Mouse (Mus musculus): ENCODE data around the gene Med15.
"Not testable (repeated sequence)": the region's sequence is repeated elsewhere in the genome, so short reads cannot be mapped to it uniquely, and the experiment has no call there.

Gene Med15

DNA sequence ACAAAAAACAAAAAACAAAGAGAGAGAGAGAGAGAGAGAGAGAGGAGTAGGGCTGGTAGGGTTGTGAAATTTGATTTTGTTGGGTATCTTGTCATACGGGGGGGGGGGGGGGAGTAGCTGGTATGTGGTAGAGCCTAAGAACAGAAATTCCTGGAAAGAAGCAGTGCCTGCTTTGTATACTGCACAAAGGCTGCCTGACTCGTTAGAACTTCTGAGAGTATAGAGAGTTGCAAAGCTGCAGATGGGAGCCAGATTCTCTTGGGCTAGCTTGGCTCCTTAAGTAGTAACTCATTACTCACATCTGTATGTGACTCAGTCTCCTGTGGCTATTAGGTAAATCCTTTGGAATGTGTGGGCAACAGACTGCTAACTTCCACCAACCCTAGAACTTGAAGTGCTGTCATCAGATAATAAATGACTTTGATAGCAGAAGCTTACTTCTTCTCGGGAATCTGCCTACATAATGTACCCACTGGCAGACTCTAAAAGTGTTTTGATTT, at the start of gene Med15:
TSS of gene Med15 (minus strand) at position 51 of the 500 bp plus-strand sequence.
- no peak for DNase-seq

GRCm38 (mm10) chr16:17779692-17780091, 47.0 kb upstream of the Med15 start:
- DNase-seq: no peak

- no peak for DNase-seq
Measured at GRCm38 (mm10) chr16:17778223-17778622, 45.5 kb upstream of the Med15 start.

- peak; percentile 54 for DNase-seq
Measured at GRCm38 (mm10) chr16:17776828-17777227, 44.1 kb upstream of the Med15 start.

DNA sequence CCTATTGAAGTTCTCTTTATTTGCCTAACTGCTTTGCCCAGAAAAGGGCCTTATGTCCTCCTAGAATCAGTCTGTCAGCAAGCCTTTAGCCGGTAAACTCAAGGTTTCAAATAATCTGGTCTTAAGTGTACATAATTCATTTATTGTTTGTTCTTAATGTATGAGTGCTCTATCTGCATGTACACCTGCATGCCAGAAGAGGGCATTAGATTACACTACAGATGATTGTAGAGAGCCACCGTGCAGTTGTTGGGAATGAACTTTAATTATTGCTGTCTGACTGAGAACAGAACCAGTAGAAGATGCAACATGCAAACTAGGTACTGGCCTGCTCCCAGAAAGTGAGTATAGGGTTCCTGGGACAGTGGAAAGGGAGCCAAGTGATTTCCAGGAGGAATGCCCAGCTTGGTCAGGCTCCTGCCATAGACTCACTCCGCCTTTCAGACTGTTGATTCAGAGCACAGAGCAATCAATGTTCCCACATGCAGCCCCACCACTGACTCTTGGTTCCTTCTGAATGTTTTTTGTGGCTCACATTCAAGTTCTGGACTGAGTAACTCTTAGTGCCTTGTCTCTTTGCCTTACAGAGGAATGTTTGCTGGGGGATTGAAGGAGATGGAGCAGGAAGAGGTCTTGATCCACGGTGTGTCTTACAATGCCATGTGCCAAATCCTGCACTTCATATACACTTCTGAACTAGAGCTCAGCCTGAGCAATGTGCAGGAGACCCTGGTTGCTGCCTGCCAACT, 38.6 kb upstream of the Med15 start:
- no peak for DNase-seq

GRCm38 (mm10) chr16:17768834-17769233, 36.1 kb upstream of the Med15 start:
- DNase-seq: no peak

- no peak for DNase-seq
Measured at GRCm38 (mm10) chr16:17764108-17764511, 31.4 kb upstream of the Med15 start.

- DNase-seq: no peak
Measured at GRCm38 (mm10) chr16:17761074-17761473, 28.4 kb upstream of the Med15 start.

GRCm38 (mm10) chr16:17760657-17761056, 28.0 kb upstream of the Med15 start:
- DNase-seq: peak; percentile 51

GRCm38 (mm10) chr16:17759813-17760321, 27.2 kb upstream of the Med15 start:
- peak; percentile 62 for DNase-seq

DNA sequence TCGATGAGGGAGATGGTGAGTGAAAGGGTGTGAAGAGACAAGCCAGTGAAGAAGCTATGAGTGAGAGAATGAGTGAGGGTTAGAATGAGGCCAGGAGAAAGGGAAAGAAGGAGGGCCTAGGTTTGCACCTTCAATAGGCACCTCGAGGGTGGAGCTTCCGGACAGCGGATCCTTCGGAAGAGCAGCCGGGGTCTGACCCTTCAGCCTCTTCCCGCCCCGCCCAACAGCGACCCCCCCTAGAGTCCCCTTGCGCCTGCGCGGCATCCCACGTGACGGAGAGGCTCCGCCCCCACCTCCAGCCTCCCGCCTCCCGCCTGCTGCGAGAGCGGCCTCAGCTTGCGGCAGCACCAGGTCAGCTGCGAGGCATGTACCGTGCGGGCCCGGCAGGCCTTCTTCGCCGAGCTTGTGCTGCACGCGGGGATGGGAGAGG, 26.7 kb upstream of the Med15 start, which contains the start of gene Klhl22:
TSS of gene Klhl22 (plus strand) at position 275 of the 430 bp plus-strand sequence.
- peak; percentile 95 for DNase-seq

DNA sequence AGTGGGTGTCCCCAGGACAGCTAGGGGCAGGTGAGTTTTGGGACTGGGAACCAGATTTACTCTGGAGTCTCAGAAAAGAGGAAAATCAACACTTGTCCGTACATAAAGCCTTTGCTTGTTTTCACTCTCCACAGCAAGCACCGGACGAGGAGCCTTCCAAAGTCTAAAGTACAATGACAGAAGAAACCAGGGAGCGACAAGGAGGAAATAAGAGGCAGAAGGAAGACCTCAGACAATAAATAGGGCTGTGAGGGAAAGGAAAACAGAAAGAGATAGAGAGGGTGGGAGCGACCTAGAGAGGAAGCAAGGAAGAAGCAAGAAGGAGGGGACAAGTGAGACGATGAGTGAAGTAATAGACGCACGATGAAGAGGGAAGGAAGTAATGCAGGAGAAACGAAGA, 26.2 kb upstream of the Med15 start:
- DNase-seq: no peak

- DNase-seq: no peak
Measured at GRCm38 (mm10) chr16:17757756-17758155, 25.1 kb upstream of the Med15 start.

GRCm38 (mm10) chr16:17753686-17754085, 21.0 kb upstream of the Med15 start:
- DNase-seq: no peak

- DNase-seq: no peak
Measured at GRCm38 (mm10) chr16:17753001-17753400, 20.3 kb upstream of the Med15 start.

- no peak for DNase-seq
Measured at GRCm38 (mm10) chr16:17745067-17745466, 12.4 kb upstream of the Med15 start.

DNA sequence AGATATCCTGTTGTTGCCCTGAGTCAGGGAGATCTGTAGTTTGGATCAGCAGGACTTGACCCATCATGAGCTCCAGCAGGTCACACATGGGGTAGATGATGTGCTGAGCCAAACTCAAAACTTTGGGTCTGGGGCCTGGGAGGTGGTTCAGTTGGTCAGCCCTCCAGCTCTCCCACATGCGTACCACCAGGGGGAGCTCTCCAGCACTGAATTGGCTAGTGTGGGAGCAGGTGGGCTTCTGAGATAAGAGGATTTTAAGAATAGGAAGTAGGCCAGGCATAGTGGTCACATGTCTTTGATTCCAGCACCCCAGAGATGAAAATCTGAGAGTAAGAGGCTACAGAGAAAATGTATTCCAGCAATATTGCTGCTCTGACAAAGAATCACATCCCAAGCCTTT, 11.8 kb upstream of the Med15 start:
- DNase-seq: peak; percentile 53

- peak; percentile 37 for DNase-seq
Measured at GRCm38 (mm10) chr16:17743279-17743678, 10.6 kb upstream of the Med15 start.

- DNase-seq: no peak
Measured at GRCm38 (mm10) chr16:17742810-17743209, 10.1 kb upstream of the Med15 start.

DNA sequence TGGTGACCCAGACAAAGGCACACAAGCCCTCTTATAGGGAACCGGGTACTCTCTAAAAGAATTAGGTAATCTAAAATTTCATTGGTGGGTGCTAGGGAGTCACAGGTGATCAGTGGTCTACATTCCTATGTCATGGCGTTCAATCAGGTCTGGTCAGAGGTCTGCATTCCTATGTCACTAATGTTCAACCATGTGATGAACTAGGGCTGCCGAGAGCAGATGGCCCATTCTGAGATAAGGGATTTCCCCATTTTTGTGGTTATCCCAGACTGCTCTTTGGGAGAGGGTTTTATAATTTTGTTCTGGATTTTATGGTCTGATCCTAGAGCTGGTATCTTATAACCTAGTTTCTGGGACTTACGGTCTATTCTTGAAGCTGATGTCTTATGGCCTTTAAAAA, 7.4 kb upstream of the Med15 start:
- DNase-seq: no peak

GRCm38 (mm10) chr16:17736156-17736555, 3.5 kb upstream of the Med15 start:
- no peak for DNase-seq

- not testable (repeated sequence) for DNase-seq
Measured at GRCm38 (mm10) chr16:17734872-17735271, 2.2 kb upstream of the Med15 start.

- no peak for DNase-seq
Measured at GRCm38 (mm10) chr16:17733646-17734045, 955 bp upstream of the Med15 start.

- no peak for DNase-seq
Measured at GRCm38 (mm10) chr16:17732431-17732830, 260 bp downstream of the Med15 start.
